In the genomic region with DNA sequence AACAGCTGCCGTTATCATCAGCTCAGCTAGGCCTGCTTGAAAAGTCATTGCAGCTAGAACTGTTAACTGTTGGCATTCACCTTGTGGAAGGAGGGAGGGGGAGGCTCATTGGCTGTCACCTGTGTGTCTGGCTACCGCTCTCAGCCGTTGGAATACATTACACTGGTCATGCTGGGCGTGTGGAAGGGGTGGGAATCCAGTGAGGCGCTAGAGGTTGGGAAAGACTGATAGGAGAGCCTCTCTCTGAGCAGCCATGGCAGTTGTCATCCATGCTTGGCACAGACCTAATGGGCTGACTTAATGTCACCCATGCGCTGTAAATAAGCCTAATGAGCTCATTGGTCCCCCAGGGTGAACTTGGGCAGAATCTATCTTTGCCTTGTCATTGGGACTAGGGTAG, we compare ENCODE assay signal across 15 mouse cellular contexts.
DNase-seq lines count a peak whose midpoint lies in the region; ATAC-seq and TF ChIP-seq lines count a peak whose summit lies in the region.
"Had no signal": no experiment of that assay in that cellular context is flagged by ENCODE, and none has a peak within 500 bp of the region (broad histone marks: within the 10 kb centered on the region; RNA-seq: fewer than 3 reads in every experiment).

No protein-coding gene starts in this region.

- no peak for TF ChIP-seq EP300 in heart, adult 2 months (IDR thresholded peaks at IDR 0.05; ENCODE audit: insufficient read depth, low read depth, low read length)
- TF ChIP-seq EP300 in liver, postnatal 0 days (IDR thresholded peaks at IDR 0.05; ENCODE audit: low read depth), result no peak
- TF ChIP-seq EP300 in stomach, postnatal 0 days (optimal IDR thresholded peaks at IDR 0.05), result no peak

- peaks cover 16% of the 10 kb centered on the region; the same call in 1 of the 2 replicates for H3K4me1 ChIP-seq in embryonic facial prominence, embryonic 15.5 days
- H3K4me1 ChIP-seq in embryonic facial prominence, embryonic 10.5 days, result peaks cover 4% of the 10 kb centered on the region
- no peaks in the 10 kb centered on the region for H3K4me1 ChIP-seq in heart, adult 2 months (ENCODE audit: control insufficient read depth, insufficient read depth, low read length)
- no peaks in the 10 kb centered on the region for H3K4me1 ChIP-seq in liver, postnatal 0 days (ENCODE audit: insufficient read depth)
- no peaks in the 10 kb centered on the region for H3K4me1 ChIP-seq in liver, embryonic 11.5 days (replicated peaks; ENCODE audit: control insufficient read depth, insufficient read depth, low read length)
- no peaks in the 10 kb centered on the region for H3K4me1 ChIP-seq in stomach, postnatal 0 days (replicated peaks; ENCODE audit: control insufficient read depth, insufficient read depth)
- H3K4me1 ChIP-seq: embryonic facial prominence, embryonic 12.5 days; limb, embryonic 12.5 days had no signal

- intact Hi-C loops in heart, adult 2 months (cut with DNase I), result no loop called here

- no peak overlapping the region for H3K27ac ChIP-seq in embryonic facial prominence, embryonic 15.5 days (replicated peaks)
- H3K27ac ChIP-seq in embryonic facial prominence, embryonic 10.5 days (replicated peaks), result no peak overlapping the region
- peak overlapping the region; percentile 9; the same call in 1 of the 2 replicates for H3K27ac ChIP-seq in heart, adult 2 months
- H3K27ac ChIP-seq in liver, postnatal 0 days (ENCODE audit: low read depth), result no peak overlapping the region
- no peak overlapping the region for H3K27ac ChIP-seq in liver, embryonic 11.5 days (ENCODE audit: low read depth, low read length)
- no peak overlapping the region for H3K27ac ChIP-seq in stomach, postnatal 0 days (replicated peaks)
- H3K27ac ChIP-seq: embryonic facial prominence, embryonic 12.5 days; limb, embryonic 12.5 days; liver, embryonic 15.5 days had no signal

- no peak for DNase-seq in embryonic facial prominence, embryonic 10.5 days (ENCODE audit: low spot score)
- DNase-seq in heart, adult 2 months, result peak in 1 of 2 experiments; percentile 53
- no peak for DNase-seq in heart, postnatal 4 days
- DNase-seq in liver, postnatal 0 days, result peak; percentile 9
- no peak for DNase-seq in liver, embryonic 11.5 days (ENCODE audit: low spot score)
- peak; percentile 11 for DNase-seq in stomach, postnatal 0 days (ENCODE audit: low spot score)
- DNase-seq: kidney, adult 8-10 months; lung, postnatal 14 days; thymus, postnatal 4 days had no signal

- no peaks in the 10 kb centered on the region for H3K9me3 ChIP-seq in embryonic facial prominence, embryonic 15.5 days (replicated peaks)
- H3K9me3 ChIP-seq in embryonic facial prominence, embryonic 10.5 days, result no peaks in the 10 kb centered on the region
- no peaks in the 10 kb centered on the region for H3K9me3 ChIP-seq in liver, postnatal 0 days (ENCODE audit: low read length)
- no peaks in the 10 kb centered on the region for H3K9me3 ChIP-seq in liver, embryonic 11.5 days (ENCODE audit: control insufficient read depth, low read length)
- H3K9me3 ChIP-seq in stomach, postnatal 0 days (ENCODE audit: control insufficient read depth, low read length), result no peaks in the 10 kb centered on the region
- H3K9me3 ChIP-seq: embryonic facial prominence, embryonic 12.5 days; limb, embryonic 12.5 days; liver, embryonic 15.5 days had no signal

- TF ChIP-seq CTCF in heart, adult 2 months (IDR thresholded peaks at IDR 0.05), result no peak
- TF ChIP-seq CTCF in liver, postnatal 0 days (IDR thresholded peaks at IDR 0.05; ENCODE audit: low read depth), result no peak
- TF ChIP-seq CTCF in stomach, postnatal 0 days (IDR thresholded peaks at IDR 0.05; ENCODE audit: low read depth), result no peak

- no peaks in the 10 kb centered on the region for H3K27me3 ChIP-seq in embryonic facial prominence, embryonic 15.5 days
- H3K27me3 ChIP-seq in embryonic facial prominence, embryonic 10.5 days (replicated peaks; ENCODE audit: low read depth, poor library complexity, severe bottlenecking), result no peaks in the 10 kb centered on the region
- no peaks in the 10 kb centered on the region for H3K27me3 ChIP-seq in heart, adult 2 months (ENCODE audit: control insufficient read depth, insufficient read depth, low read length)
- no peaks in the 10 kb centered on the region for H3K27me3 ChIP-seq in liver, postnatal 0 days (ENCODE audit: insufficient read depth, low read length)
- 0 out of 2 replicates have a peak, but pooled peaks cover 2% of the 10 kb centered on the region for H3K27me3 ChIP-seq in liver, embryonic 11.5 days (replicated peaks; ENCODE audit: control insufficient read depth, insufficient read depth, low read length)
- H3K27me3 ChIP-seq in stomach, postnatal 0 days (ENCODE audit: control insufficient read depth, insufficient read depth, low read length), result no peaks in the 10 kb centered on the region
- H3K27me3 ChIP-seq: embryonic facial prominence, embryonic 12.5 days; liver, embryonic 15.5 days; Patski had no signal

- ATAC-seq in embryonic facial prominence, embryonic 15.5 days (ENCODE audit: insufficient number of reproducible peaks, low FRiP score, low TSS enrichment, low read depth), result peak; percentile 20; the same call in 1 of the 2 replicates
- ATAC-seq in liver, postnatal 0 days, result no peak
- no peak for ATAC-seq in liver, embryonic 11.5 days (replicated peaks; ENCODE audit: low FRiP score)
- no peak for ATAC-seq in stomach, postnatal 0 days (ENCODE audit: low FRiP score, low TSS enrichment)
- ATAC-seq in erythroblast, adult 5-6 weeks (replicated peaks; ENCODE audit: low FRiP score, poor library complexity, severe bottlenecking), result no peak
- ATAC-seq: Patski had no signal

- 86% methylated on average over 6 of the region's 6 CpGs for WGBS in embryonic facial prominence, embryonic 15.5 days
- WGBS in embryonic facial prominence, embryonic 10.5 days, result 81% methylated on average over 6 of the region's 6 CpGs
- 53% methylated on average over 6 of the region's 6 CpGs for WGBS in heart, adult 2 months
- 72% methylated on average over 6 of the region's 6 CpGs for WGBS in liver, postnatal 0 days (ENCODE audit: insufficient replicate concordance)
- WGBS in liver, embryonic 11.5 days, result 69% methylated on average over 6 of the region's 6 CpGs
- WGBS in stomach, postnatal 0 days, result 78% methylated on average over 6 of the region's 6 CpGs

- H3K79me2 ChIP-seq in heart, adult 2 months (replicated peaks; ENCODE audit: control insufficient read depth, insufficient read depth, low read length), result no peaks in the 10 kb centered on the region

- H3K36me3 ChIP-seq in embryonic facial prominence, embryonic 15.5 days, result no peaks in the 10 kb centered on the region
- H3K36me3 ChIP-seq in embryonic facial prominence, embryonic 10.5 days (replicated peaks), result no peaks in the 10 kb centered on the region
- no peaks in the 10 kb centered on the region for H3K36me3 ChIP-seq in heart, adult 2 months (ENCODE audit: control insufficient read depth, insufficient read depth, low read length)
- no peaks in the 10 kb centered on the region for H3K36me3 ChIP-seq in liver, postnatal 0 days (replicated peaks; ENCODE audit: insufficient read depth, low read length)
- H3K36me3 ChIP-seq in liver, embryonic 11.5 days (ENCODE audit: control insufficient read depth, insufficient read depth, low read length), result no peaks in the 10 kb centered on the region
- H3K36me3 ChIP-seq in stomach, postnatal 0 days (ENCODE audit: control insufficient read depth, insufficient read depth, low read length), result no peaks in the 10 kb centered on the region
- H3K36me3 ChIP-seq: embryonic facial prominence, embryonic 12.5 days; limb, embryonic 12.5 days; liver, embryonic 15.5 days had no signal

- no peak overlapping the region for H3K4me3 ChIP-seq in embryonic facial prominence, embryonic 15.5 days (replicated peaks)
- no peak overlapping the region for H3K4me3 ChIP-seq in embryonic facial prominence, embryonic 10.5 days
- no peak overlapping the region for H3K4me3 ChIP-seq in heart, adult 2 months
- H3K4me3 ChIP-seq in liver, postnatal 0 days (ENCODE audit: low read depth, low read length), result no peak overlapping the region
- no peak overlapping the region for H3K4me3 ChIP-seq in liver, embryonic 11.5 days (ENCODE audit: low read depth, low read length)
- no peak overlapping the region for H3K4me3 ChIP-seq in stomach, postnatal 0 days (ENCODE audit: low read depth, low read length)
- H3K4me3 ChIP-seq: embryonic facial prominence, embryonic 12.5 days; limb, embryonic 12.5 days; liver, embryonic 15.5 days had no signal

- H3K9ac ChIP-seq in embryonic facial prominence, embryonic 15.5 days, result no peak overlapping the region
- no peak overlapping the region for H3K9ac ChIP-seq in heart, adult 2 months (ENCODE audit: low read depth, low read length)
- H3K9ac ChIP-seq in liver, postnatal 0 days (replicated peaks), result no peak overlapping the region
- H3K9ac ChIP-seq in liver, embryonic 11.5 days (ENCODE audit: low read depth, low read length), result no peak overlapping the region
- H3K9ac ChIP-seq in stomach, postnatal 0 days (ENCODE audit: low read length), result no peak overlapping the region
- H3K9ac ChIP-seq: embryonic facial prominence, embryonic 12.5 days; limb, embryonic 12.5 days; liver, embryonic 15.5 days had no signal

- H3K4me2 ChIP-seq in embryonic facial prominence, embryonic 15.5 days (replicated peaks), result no peak overlapping the region
- H3K4me2 ChIP-seq in liver, postnatal 0 days (ENCODE audit: low read depth, low read length), result no peak overlapping the region
- no peak overlapping the region for H3K4me2 ChIP-seq in liver, embryonic 11.5 days
- H3K4me2 ChIP-seq in stomach, postnatal 0 days (replicated peaks; ENCODE audit: low read depth), result no peak overlapping the region
- H3K4me2 ChIP-seq: embryonic facial prominence, embryonic 12.5 days; limb, embryonic 12.5 days; liver, embryonic 15.5 days had no signal

- TF ChIP-seq POLR2A in heart, adult 2 months (IDR thresholded peaks at IDR 0.05; ENCODE audit: insufficient read depth, low read depth, low read length), result no peak

Comparison
In these comparisons a context has a peak if more than half of its experiments do, and no peak if none do; other contexts are left out.
1. DNase-seq: peak in liver, postnatal 0 days (single experiment) and stomach, postnatal 0 days (single experiment); none in embryonic facial prominence, embryonic 10.5 days (single experiment), heart, postnatal 4 days (single experiment) and liver, embryonic 11.5 days (single experiment).